Mouse (Mus musculus): Measurements from ENCODE around the gene Gm10322.

The Gm10322 gene

DNA sequence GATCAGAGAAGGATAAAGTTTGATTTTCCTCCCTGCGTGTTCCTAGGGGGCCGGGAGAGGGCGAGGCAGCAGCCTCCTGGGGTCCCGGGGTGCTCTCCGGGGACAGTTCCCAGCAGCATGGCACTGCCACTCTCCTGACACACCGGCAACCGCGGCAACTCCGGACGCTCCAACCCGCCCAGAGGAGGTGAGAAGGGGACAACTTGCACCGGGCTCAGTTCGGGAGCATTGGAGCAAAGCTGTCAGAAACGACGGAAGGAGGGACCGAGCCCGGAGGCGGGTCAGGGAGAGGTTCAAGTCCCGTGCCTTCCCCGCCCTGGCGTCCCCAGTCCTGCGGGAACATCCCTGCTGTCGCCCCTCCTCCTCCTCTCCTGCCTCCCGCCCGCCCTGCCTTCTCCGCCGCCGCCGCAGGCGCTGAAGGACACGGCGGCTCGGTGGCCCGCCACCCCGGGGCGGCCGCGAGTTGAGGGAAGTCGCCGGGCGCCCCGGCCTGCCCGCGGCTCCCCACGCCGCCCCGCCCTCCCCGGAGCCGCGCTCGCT, at the start of gene Gm10322:
Gm10322 (plus strand) TSS at position 83 of the 540 bp plus-strand sequence.
- DNase-seq (ENCODE audit: low read depth): peak; percentile 20

- no peak for DNase-seq (ENCODE audit: low read depth)
Observed at GRCm38 (mm10) chr10:59566968-59567367, 48.9 kb upstream of the Gm10322 start.

DNA sequence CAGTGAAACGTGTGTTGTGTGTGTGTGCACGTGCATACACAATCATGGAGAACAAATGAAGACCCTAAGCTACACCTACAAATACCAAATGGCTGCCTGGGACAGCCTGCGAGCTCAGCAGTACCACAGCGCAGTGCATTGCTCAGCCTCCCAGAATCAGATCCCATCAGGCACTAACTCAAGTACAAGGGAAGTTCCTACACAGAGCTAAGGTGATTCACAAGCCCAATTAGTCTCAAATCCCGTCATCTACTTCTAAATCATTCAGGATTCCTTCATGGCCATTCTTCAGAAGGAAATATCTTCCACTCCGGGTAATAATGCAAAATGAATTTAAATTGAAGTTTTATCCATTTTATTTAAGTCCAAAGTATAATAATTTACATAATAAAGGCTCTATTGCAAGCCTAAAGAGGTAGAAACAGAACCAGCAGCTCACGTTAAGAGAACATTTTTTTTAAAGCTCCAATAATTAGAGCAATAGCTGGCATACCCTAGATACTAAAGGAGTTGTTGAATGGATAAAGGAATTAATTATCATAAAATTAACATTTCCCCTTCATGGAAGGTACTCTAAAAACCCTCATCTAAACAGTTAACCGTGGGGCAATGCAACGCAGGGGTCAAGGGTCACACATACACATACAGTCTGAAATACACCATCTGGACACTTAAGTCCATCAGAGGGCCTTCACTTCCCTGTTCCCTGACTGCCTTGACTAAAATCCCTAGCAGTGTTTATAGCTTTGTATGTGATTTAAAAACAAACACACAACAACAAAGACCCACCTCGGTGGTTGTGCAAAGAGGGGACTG, 47.0 kb upstream of the Gm10322 start:
- DNase-seq (ENCODE audit: low read depth): no peak

DNA sequence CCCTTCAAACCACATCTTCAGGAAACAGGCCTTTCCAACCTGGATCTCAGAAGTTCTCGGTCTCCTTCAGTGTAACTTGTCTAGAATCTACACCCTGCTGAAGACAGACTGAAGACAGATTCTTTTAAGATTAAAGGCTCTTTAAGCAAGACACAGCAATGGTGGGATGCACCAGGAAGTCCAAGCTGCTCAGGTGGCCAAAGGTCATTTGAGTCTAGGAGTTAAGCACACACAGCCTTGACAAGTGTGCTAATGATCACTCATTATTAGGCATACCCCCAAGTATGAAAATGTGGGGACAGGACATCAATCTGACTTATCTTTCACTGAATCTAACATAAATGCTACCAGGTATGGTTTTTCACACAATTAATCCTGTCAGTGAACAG, 46.4 kb upstream of the Gm10322 start:
- DNase-seq (ENCODE audit: low read depth): no peak

DNA sequence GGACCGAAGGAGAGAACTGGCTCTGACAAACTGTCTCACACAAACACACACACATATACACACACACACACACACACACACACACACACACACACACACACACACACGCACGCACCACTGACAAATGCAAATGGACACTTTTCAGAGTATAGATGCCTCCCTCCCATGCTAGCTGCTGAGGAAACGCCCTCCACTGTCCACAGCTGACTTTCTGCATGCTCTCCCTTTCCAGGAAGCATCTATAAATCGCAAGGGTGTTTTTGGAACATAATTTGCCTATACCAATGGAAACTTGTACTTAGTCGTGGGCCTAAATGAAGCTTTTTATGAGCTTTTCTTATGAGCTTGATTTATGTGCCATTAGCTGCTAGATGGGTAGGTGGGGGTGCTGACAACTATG, 45.5 kb upstream of the Gm10322 start:
- DNase-seq (ENCODE audit: low read depth): no peak

GRCm38 (mm10) chr10:59570780-59571179, 45.1 kb upstream of the Gm10322 start:
- no peak for DNase-seq (ENCODE audit: low read depth)

GRCm38 (mm10) chr10:59571273-59571672, 44.6 kb upstream of the Gm10322 start:
- peak; percentile 37 for DNase-seq (ENCODE audit: low read depth)

- DNase-seq (ENCODE audit: low read depth): no peak
Observed at GRCm38 (mm10) chr10:59571964-59572363, 43.9 kb upstream of the Gm10322 start.

- no peak for DNase-seq (ENCODE audit: low read depth)
Observed at GRCm38 (mm10) chr10:59576305-59576704, 39.6 kb upstream of the Gm10322 start.

DNA sequence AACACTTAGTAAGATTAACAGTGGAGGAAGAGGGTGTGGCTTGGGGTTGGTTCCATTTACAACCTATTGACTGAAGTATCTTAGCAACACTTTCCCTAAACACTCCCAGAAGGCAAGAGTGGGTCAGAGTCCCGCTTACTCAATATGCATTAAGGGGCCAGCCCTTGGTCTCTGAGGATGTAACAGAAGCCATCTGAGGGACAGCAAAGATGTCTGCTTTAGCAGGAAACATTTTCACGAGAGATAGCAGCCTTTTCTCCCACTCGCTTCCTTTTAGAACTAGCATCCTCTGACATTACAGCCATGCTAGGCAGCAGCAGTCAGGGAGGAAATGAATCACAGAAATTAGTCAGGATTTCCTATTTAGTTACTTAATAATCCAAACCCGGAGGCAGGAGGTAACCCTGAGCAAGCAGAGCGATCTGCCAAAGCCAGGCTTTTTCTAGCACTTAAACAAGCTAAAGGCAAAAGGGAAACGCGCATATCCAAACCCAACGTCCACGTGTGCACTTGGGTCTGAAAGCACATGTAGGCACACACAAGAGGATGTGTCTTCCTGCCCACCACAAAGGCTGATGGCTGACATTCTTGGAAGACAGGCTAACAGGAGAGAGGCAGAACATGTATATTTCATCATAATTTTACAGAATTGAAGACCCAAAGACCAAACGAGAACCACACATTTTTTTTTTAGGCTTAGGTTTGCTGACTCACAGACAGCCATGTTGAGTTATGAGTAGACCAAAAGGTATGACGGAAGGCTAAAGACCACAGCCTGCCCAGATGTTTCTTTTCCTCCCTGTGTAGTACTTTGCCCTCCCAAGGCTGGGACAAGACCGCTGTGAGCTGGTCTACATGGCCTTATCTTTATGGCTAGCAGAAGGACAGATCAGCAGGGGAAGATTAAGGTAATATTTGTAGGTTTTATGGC, 37.7 kb upstream of the Gm10322 start:
- DNase-seq (ENCODE audit: low read depth): peak; percentile 28

DNA sequence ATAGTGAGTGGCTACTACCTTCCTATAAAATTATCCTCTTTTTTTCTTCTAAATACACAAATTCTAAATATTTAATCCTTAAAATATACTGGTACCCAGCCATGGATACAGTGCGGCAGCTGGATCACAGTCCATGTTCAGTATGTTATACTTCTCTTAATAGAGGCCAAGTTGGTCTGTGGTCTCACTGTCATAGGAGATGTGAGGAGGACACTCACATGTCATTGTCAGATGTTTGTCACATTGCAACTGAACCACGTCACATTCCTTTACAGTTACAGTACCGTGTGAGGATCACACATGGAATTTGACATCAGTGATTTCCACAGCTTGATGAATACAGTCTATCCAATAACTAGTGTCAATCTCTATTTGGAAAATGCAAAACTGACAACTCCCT, 36.2 kb upstream of the Gm10322 start:
- no peak for DNase-seq (ENCODE audit: low read depth)

DNA sequence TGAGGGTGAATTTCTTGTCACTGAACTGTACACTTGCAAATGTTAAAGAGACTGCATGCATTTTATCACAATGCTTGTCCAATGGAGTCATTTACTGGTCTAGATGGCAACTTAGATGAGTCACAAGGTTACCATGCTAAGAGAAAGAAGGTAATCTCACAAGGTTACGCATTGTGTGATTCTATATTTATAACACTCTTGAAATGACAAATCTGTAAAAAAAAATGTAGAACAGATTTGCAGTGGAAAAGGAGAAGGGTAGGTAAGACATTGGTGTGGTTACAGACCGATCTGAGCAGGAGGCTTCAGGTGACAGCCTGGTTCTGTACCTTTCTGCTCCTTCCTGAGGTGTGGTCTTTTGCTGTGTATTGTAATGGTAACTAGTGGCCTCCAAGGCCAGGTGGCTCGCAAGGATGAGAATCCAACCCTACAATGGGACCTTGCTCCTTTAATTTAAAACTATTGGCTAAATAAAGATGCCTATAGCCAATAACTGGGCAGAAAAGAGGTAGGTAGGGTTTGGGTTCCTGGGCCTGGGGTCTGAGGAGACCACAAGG, 35.2 kb upstream of the Gm10322 start:
- no peak for DNase-seq (ENCODE audit: low read depth)

GRCm38 (mm10) chr10:59581826-59582543, 33.9 kb upstream of the Gm10322 start:
- DNase-seq (ENCODE audit: low read depth): peak; percentile 70

DNA sequence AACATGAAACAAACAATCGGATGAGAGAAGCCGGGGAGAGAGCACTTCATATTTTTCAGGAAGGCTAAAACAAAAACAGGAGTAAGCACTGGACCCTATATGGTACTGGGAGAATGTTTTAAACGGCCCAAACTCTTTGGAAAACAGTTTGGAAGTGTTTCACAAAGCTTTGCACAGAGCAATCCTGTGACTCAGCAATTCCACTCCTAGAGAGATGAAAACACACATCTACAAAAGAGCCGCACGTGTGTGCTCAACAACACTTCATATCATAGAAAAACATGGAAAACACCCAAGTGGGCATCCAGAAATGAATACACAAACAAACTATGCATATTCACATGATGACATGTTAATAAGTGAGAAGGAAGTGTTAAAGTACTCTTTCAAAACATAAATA, 30.2 kb upstream of the Gm10322 start:
- DNase-seq (ENCODE audit: low read depth): no peak

GRCm38 (mm10) chr10:59586821-59587220, 29.0 kb upstream of the Gm10322 start:
- DNase-seq (ENCODE audit: low read depth): no peak

GRCm38 (mm10) chr10:59588135-59588534, 27.7 kb upstream of the Gm10322 start:
- no peak for DNase-seq (ENCODE audit: low read depth)

DNA sequence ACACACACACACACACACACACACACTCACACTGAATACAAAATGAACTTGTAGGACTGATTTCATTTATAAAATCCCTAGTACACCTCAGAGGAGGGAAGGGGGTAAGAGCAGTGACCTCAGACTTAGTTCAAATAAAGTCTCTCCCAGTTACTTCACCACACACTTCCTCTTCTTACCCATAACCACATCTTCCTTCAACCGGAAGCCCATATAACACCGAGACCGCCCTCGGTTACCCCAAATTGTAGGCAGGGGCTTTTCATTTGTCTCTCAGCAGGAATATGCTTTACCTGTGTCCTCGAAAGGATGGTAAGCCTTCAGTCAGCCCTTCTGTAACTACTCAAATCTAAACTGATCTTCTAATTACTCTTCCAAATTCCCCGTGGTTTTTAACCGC, 26.4 kb upstream of the Gm10322 start:
- DNase-seq (ENCODE audit: low read depth): no peak

- no peak for DNase-seq (ENCODE audit: low read depth)
Observed at GRCm38 (mm10) chr10:59589856-59590255, 26.0 kb upstream of the Gm10322 start.

- no peak for DNase-seq (ENCODE audit: low read depth)
Observed at GRCm38 (mm10) chr10:59590606-59591005, 25.3 kb upstream of the Gm10322 start.

GRCm38 (mm10) chr10:59593826-59594570, 21.9 kb upstream of the Gm10322 start:
- no peak for DNase-seq (ENCODE audit: low read depth)

DNA sequence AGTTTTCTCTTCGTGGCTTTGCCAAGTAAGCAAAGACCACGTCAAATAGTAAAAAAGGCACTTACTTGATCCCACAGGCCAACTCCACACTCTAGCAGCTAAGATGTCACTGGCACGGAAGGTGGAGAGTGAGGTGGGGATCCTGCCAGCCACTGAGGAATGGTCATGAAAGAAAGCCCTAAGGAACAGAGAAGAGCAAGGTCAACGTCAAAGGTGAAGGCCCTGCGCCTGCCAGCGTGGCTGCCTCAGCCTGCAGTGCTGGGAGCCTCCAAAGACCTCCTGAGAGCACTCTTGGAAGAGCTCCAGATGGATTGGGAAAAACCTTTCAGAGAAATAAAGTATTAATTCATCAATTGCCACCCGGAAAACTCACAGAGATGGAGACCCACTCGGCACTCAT, 15.3 kb upstream of the Gm10322 start:
- DNase-seq (ENCODE audit: low read depth): no peak

Data from c-Kit-positive CD71-positive TER-119-negative erythroid progenitor cells, embryonic 14.5 days (primary cell).